Mouse (Mus musculus) ES-E14 (cell line): ENCODE measurements around the gene Rbpj. TPM values are rescaled to one million over a fixed set of nuclear protein-coding genes. Genes with fewer than 3 reads are reported as not detected.

Source experiments
- DNase-seq: peaks from one replicate; pipeline ENCODE4 v3.0.0-alpha.2; 2013; ENCODE audit warnings: low read depth, low spot score
- H3K27ac ChIP-seq: 2 replicates; pipeline ENCODE4 v1.5.1; 2012; ENCODE audit warnings: low read depth, mild to moderate bottlenecking, low read length, moderate library complexity, mixed read lengths; ENCODE audit not compliant: poor library complexity, insufficient read depth, severe bottlenecking
- H3K36me3 ChIP-seq: 2 replicates; pipeline ENCODE4 v1.6.1; 2012; ENCODE audit warnings: mild to moderate bottlenecking, low read length, moderate library complexity, mixed read lengths; ENCODE audit not compliant: control insufficient read depth, poor library complexity, insufficient read depth, severe bottlenecking
- H3K4me1 ChIP-seq, 2 experiments: fragments of 150-350 bp in 1 of 2; sonication (generic) in 1 of 2; 2 replicates each; pipeline ENCODE4 v1.6.1; 2012; ENCODE audit warnings: low read length in 2 of 2, mild to moderate bottlenecking in 1 of 2, mixed read lengths in 1 of 2; ENCODE audit not compliant: control insufficient read depth in 2 of 2, insufficient read depth in 2 of 2, poor library complexity in 1 of 2
- H3K4me3 ChIP-seq, 2 experiments: fragments of 150-350 bp in 1 of 2; sonication (generic) in 1 of 2; 2 replicates each; pipeline ENCODE4 v1.5.1; 2012; ENCODE audit warnings: low read length in 2 of 2, low read depth in 1 of 2, mild to moderate bottlenecking in 1 of 2, mixed read lengths in 1 of 2; ENCODE audit not compliant: insufficient read depth in 1 of 2, poor library complexity in 1 of 2, severe bottlenecking in 1 of 2
- H3K9ac ChIP-seq: 2 replicates; pipeline ENCODE4 v1.6.1; 2012; ENCODE audit warnings: low read depth, mild to moderate bottlenecking, low read length, mixed read lengths; ENCODE audit not compliant: poor library complexity, insufficient read depth, severe bottlenecking
- H3K9me3 ChIP-seq: fragments of 150-350 bp; sonication (generic); 2 replicates; pipeline ENCODE4 v1.6.1; 2012; ENCODE audit warnings: low read depth, mild to moderate bottlenecking, low read length; ENCODE audit not compliant: control insufficient read depth, insufficient read depth
- CHD2 ChIP-seq: IDR thresholded peaks from 2 replicates; pipeline ENCODE4 v1.6.1; 2014; ENCODE audit warnings: mild to moderate bottlenecking, low read depth, low read length, inconsistent platforms
- HCFC1 ChIP-seq: IDR thresholded peaks from 2 replicates; pipeline ENCODE4 v1.6.1; 2012; ENCODE audit warnings: low read length, inconsistent platforms, borderline replicate concordance; ENCODE audit not compliant: insufficient read depth
- MAFK ChIP-seq: IDR thresholded peaks from 2 replicates; pipeline ENCODE4 v1.6.1; 2014; ENCODE audit warnings: mild to moderate bottlenecking, low read depth, low read length, inconsistent platforms; ENCODE audit not compliant: insufficient read depth
- ZC3H11A ChIP-seq: IDR thresholded peaks from 2 replicates; pipeline ENCODE4 v1.6.1; 2012; ENCODE audit warnings: low read depth, mild to moderate bottlenecking, inconsistent platforms, low read length, borderline replicate concordance
- ZNF384 ChIP-seq: IDR thresholded peaks from 2 replicates; pipeline ENCODE4 v1.6.1; 2012; ENCODE audit warnings: low read depth, low read length, inconsistent platforms
- in situ Hi-C, 2 experiments: fragments of 600-800 bp; cut with MboI; formaldehyde crosslinking; loops; one replicate each; pipeline ENCODE4 v1.15.1; 2025; ENCODE audit warnings: low sequenced_read_pairs in 2 of 2, inconsistent platforms in 1 of 2; ENCODE audit not compliant: unreplicated experiment in 2 of 2
- total RNA-seq: library from RNA; depleted of rRNA; stranded (reverse); fragments of 300-350 nt; gene quantifications from 2 replicates; pipeline ENCODE4 v1.2.3, GENCODE M21; 2012

Rbpj gene
- total RNA-seq, 1 experiment, result 159 TPM

DNA sequence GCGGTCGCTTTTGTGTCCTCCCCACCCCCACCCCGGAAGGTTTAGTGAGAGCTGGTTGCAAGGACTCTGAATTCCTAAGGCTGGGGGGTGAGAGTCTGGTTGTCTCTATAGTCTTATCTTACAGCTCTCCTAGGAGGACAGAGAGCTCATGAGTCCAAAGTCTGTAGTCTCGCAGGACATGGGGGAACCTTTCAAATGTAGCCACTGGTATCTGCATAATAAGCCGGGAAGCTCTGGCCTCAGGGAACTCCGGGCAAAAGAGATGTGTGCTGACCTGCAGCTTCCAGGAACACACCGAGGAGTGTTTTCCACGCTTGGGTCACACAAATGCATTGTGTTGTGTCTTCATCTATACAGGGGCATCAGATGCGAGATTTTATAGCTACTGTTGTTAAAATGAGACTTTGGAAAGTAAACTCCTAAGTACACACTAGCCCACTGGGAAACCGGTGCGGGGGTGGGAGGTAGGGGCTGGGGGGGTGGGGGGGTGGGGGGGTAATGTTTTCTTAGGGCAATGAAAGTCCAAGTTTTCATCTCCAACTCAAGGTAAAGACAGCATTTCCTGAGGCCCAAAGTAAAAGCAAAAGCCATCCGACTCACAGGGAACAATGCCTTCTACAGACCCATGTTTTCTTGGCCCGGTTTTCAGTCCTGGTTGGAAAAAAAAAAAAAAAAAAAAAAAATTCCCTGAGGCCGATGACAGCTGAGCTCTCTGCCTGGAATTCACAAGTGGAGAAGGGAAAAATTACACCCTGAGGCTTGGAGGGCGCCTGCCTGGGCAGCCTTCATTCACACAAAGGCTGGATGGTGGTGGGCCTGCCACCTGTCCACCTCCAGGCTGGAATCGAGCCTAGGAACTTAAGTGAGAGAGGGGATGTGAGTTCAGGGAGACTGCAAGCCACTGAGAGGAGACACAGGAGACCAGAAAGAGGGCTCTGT is 4.5 kb downstream of the Rbpj start:
- H3K4me3 ChIP-seq, result peak overlapping the region; percentile 14 to 31; a peak in 3 of 4 replicates
- H3K9me3 ChIP-seq, result no peaks in the 10 kb centered on the region
- H3K4me1 ChIP-seq, result peaks cover 17 to 46% of the 10 kb centered on the region in 2 experiments
- no peak for TF ChIP-seq MAFK
- TF ChIP-seq CHD2, result peak; percentile 23; the same call in 1 of the 2 replicates
- no peak for TF ChIP-seq HCFC1
- peak; percentile 93 for TF ChIP-seq ZNF384
- TF ChIP-seq ZC3H11A, result no peak
- no peaks in the 10 kb centered on the region for H3K36me3 ChIP-seq
- DNase-seq, result no peak
- in situ Hi-C loops, result no loop called here
- peak overlapping the region; percentile 80 for H3K27ac ChIP-seq
- peak overlapping the region; percentile 35; the same call in 1 of the 2 replicates for H3K9ac ChIP-seq

DNA sequence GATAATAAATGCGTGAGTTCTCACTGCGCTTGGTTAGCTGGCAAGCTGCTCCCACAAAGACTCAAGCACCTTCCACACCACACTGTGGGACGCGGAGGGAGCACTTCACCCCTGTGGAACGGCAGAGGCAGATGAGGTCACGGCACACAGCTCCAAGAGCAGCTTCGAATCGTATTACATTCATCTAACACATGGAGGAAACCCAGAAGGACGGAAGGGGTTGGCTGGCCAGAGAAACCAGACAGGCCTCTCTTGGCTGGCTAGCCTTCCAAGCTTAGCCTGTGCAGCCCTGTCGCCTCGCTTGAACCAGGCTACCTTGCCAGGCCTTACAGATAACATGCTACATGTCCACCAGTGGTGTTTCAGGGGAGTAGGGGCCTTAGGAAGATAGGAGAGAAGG is 6.5 kb downstream of the Rbpj start:
- in situ Hi-C loops, result no loop called here
- Histone ChIP-seq H3K36me3 (no peaks in the 10 kb centered on the region), H3K4me3 (no peak overlapping the region), H3K27ac (no peak overlapping the region), H3K4me1 (peaks cover 10 to 43% of the 10 kb centered on the region in 2 experiments), H3K9me3 (no peaks in the 10 kb centered on the region), H3K9ac (no peak overlapping the region)
- no peak for TF ChIP-seq ZNF384
- no peak for TF ChIP-seq ZC3H11A
- TF ChIP-seq CHD2, result no peak
- no peak for TF ChIP-seq MAFK
- TF ChIP-seq HCFC1, result no peak
- DNase-seq, result no peak

DNA sequence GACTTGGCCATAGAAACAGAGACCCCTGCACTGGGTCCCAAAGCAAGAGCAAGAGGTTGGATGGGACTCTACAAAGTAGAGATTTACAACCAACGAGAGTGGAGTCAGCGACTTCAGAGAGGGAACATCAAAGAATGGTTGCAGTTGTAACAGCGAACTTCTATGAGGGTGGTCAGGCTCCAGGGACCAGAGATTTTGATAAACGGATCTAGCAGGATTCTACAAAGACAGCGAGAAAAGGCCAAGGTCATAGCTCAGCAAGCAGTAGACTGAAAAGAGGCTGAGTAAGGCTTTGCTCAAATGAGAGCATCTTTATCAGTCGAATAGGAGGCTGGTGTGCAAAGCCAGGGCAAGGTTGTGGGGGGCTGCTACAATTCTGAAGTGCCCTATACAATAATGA is 13.2 kb downstream of the Rbpj start:
- TF ChIP-seq ZNF384 (no peak), ZC3H11A (no peak), MAFK (no peak), CHD2 (no peak), HCFC1 (no peak)
- H3K9me3 ChIP-seq, result no peaks in the 10 kb centered on the region
- DNase-seq, result no peak
- H3K36me3 ChIP-seq, result no peaks in the 10 kb centered on the region
- no peak overlapping the region for H3K4me3 ChIP-seq
- H3K27ac ChIP-seq, result no peak overlapping the region
- no peak overlapping the region for H3K9ac ChIP-seq
- in situ Hi-C loops, result no loop called here
- H3K4me1 ChIP-seq, result peaks cover 2 to 18% of the 10 kb centered on the region in 2 experiments; a peak in 3 of 4 replicates

GRCm38 (mm10) chr5:53479891-53480290 is 13.9 kb downstream of the Rbpj start:
- TF ChIP-seq ZC3H11A, result no peak
- TF ChIP-seq ZNF384, result no peak
- no peak for TF ChIP-seq HCFC1
- TF ChIP-seq MAFK, result no peak
- no peak for TF ChIP-seq CHD2
- in situ Hi-C loops, result no loop called here
- H3K4me3 ChIP-seq, result no peak overlapping the region
- H3K27ac ChIP-seq, result no peak overlapping the region
- peaks cover 2 to 18% of the 10 kb centered on the region in 2 experiments; a peak in 3 of 4 replicates for H3K4me1 ChIP-seq
- H3K36me3 ChIP-seq, result no peaks in the 10 kb centered on the region
- no peaks in the 10 kb centered on the region for H3K9me3 ChIP-seq
- H3K9ac ChIP-seq, result no peak overlapping the region
- no peak for DNase-seq
